Mouse (Mus musculus) hindbrain, embryonic 12.5 days (tissue): ENCODE results near the gene Gm10521. TPM values are rescaled to one million over a fixed set of nuclear protein-coding genes. Genes with fewer than 3 reads are reported as not detected.

Experiments used
- ATAC-seq: fragments of 200-750 bp; cut with Nextera tagmentation; 2 replicates; pipeline ENCODE4 v1.8.0; 2017; ENCODE audit warnings: moderate TSS enrichment; ENCODE audit not compliant: low FRiP score
- H3K27ac ChIP-seq: fragments of 300-500 bp; sonication (generic); 2 replicates; pipeline ENCODE4 v1.5.1; 2016; ENCODE audit warnings: mild to moderate bottlenecking
- H3K27me3 ChIP-seq: fragments of 300-500 bp; sonication (generic); 2 replicates; pipeline ENCODE4 v1.6.1; 2016; ENCODE audit warnings: mild to moderate bottlenecking
- H3K36me3 ChIP-seq: fragments of 300-500 bp; sonication (generic); 2 replicates; pipeline ENCODE4 v1.6.1; 2016; ENCODE audit warnings: mild to moderate bottlenecking
- H3K4me1 ChIP-seq: fragments of 300-500 bp; sonication (generic); 2 replicates; pipeline ENCODE4 v1.6.1; 2016
- H3K4me2 ChIP-seq: fragments of 300-500 bp; sonication (generic); replicated peaks from 2 replicates; pipeline ENCODE4 v1.6.1; 2016; ENCODE audit warnings: mild to moderate bottlenecking
- H3K4me3 ChIP-seq: fragments of 300-500 bp; sonication (generic); 2 replicates; pipeline ENCODE4 v1.5.1; 2016; ENCODE audit warnings: mild to moderate bottlenecking
- H3K9ac ChIP-seq: fragments of 300-500 bp; sonication (generic); 2 replicates; pipeline ENCODE4 v1.6.1; 2016; ENCODE audit warnings: mild to moderate bottlenecking, moderate library complexity
- H3K9me3 ChIP-seq: fragments of 300-500 bp; sonication (generic); replicated peaks from 2 replicates; pipeline ENCODE4 v1.6.1; 2016; ENCODE audit warnings: mild to moderate bottlenecking
- WGBS: fragments of 180-500 bp; shearing (Covaris S2); methylation state at CpG from one replicate; pipeline ENCODE4 v1.1.7; 2016; 5-methylcytosine and 5-hydroxymethylcytosine counted together
- polyA plus RNA-seq: library from polyadenylated mRNA; unstranded; fragments of >200 nt; fragmentation: Nextera tagmentation; extraction: Ambion mirVana; gene quantifications from 2 replicates; pipeline ENCODE4 v1.2.1, GENCODE M21; 2016

Gm10521 gene
- polyA plus RNA-seq, 1 experiment from 2014 or later: 0.08 TPM

DNA sequence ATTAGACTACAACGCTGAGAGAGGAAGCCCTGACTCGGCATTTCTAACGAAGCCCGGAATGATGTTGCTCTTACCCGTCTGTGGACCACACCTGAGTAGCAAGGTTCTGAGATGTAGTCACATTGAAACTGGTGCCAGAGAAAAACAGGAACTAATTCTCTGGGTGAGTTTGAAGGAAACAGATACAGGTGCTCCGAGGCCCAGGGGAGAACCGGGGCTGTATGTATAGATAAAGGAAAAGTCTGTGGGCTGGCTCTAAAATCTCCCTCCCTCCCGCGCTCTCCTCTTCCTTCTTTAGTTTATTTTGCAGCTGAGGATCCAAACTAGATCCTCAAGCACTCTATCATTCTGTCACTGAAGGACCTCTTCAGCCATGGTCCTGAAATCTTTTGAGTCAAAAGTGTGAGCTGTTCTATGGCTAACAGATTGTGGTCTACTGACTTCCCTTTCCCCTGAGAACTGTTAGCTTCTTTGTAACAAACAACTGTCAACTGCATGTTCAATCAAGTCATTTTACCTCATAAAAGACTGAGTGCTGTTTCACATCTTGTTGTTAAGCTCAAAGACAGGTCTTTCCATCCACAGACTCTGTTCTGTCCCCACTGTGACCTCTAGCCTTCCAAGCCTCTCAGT, 25.6 kb downstream of the Gm10521 start:
- Histone ChIP-seq H3K27me3 (no peaks in the 10 kb centered on the region), H3K9me3 (no peaks in the 10 kb centered on the region), H3K4me3 (no peak overlapping the region), H3K36me3 (no peaks in the 10 kb centered on the region), H3K4me1 (no peaks in the 10 kb centered on the region), H3K4me2 (no peak overlapping the region), H3K27ac (no peak overlapping the region), H3K9ac (no peak overlapping the region)
- no peak for ATAC-seq
- WGBS: 89% methylated on average over 9 of the region's 9 CpGs

DNA sequence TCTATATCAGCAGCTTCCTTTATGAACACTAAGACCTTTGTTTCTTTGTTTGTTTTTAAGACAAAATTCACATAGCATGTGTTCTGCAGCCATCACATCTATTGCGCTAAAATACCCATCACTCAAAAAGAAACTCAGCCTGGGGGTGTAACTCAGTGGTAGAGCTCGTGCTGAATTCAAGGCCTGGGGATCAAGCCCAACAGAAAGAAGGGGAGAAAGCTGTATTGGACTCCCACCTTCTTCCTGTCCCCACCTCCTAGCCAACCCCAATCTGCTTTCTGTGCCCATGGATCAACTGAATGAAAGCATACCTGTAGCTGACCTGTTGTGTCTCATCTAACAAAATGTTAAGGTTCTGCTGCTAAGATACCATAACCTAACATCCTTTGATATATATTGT, 26.2 kb downstream of the Gm10521 start:
- Histone ChIP-seq H3K27ac (no peak overlapping the region), H3K9me3 (no peaks in the 10 kb centered on the region), H3K4me3 (no peak overlapping the region), H3K27me3 (no peaks in the 10 kb centered on the region), H3K36me3 (no peaks in the 10 kb centered on the region), H3K4me1 (no peaks in the 10 kb centered on the region), H3K4me2 (no peak overlapping the region), H3K9ac (no peak overlapping the region)
- 70% methylated on average over 2 of the region's 2 CpGs for WGBS
- ATAC-seq: no peak

DNA sequence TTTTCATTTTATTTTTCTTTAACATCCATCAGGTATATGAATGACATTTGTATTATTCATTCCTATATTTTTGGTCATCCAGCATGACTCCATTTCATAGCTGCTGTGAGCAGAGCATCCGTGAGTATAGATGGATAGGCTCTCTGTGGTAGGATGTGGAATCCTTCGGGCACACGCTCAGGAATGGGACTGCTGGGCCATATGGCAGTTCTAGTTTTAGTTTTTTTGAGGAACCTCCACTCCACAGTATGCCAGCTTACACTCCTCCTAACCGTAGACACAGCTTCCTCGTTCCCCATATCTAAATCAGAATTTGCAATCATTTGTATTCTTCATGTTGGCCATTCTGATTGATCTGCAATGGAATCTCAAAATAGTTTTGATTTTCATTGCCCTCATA, 27.4 kb downstream of the Gm10521 start:
- no peaks in the 10 kb centered on the region for H3K36me3 ChIP-seq
- H3K4me3 ChIP-seq: no peak overlapping the region
- H3K4me2 ChIP-seq: no peak overlapping the region
- no peak overlapping the region for H3K9ac ChIP-seq
- ATAC-seq: no peak
- H3K27me3 ChIP-seq: no peaks in the 10 kb centered on the region
- H3K9me3 ChIP-seq: no peaks in the 10 kb centered on the region
- H3K4me1 ChIP-seq: no peaks in the 10 kb centered on the region
- 91% methylated on average over 5 of the region's 5 CpGs for WGBS
- no peak overlapping the region for H3K27ac ChIP-seq

DNA sequence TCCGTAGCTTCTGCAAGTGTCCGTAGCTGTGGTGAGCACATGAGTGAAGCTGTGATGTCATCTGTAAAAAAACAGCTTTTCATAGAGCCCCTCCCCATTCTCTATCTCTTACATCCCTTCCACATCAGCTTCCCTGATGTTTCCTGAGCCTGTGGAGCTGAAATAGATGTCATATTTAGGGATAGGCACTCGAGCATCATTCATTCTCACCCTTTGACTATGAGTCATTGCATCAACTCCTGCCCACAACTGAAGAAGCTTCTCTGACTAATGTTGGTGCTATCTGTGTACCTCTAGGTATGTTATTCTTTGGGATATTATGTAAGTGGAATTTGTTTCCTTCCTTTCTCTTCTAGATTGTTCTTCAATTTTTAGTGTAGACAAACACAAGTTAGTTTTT, 29.4 kb downstream of the Gm10521 start:
- Histone ChIP-seq H3K4me2 (no peak overlapping the region), H3K36me3 (no peaks in the 10 kb centered on the region), H3K27me3 (no peaks in the 10 kb centered on the region), H3K9ac (no peak overlapping the region), H3K27ac (no peak overlapping the region), H3K4me1 (no peaks in the 10 kb centered on the region), H3K4me3 (no peak overlapping the region), H3K9me3 (no peaks in the 10 kb centered on the region)
- no peak for ATAC-seq
- 89% methylated on average over 3 of the region's 3 CpGs for WGBS

DNA sequence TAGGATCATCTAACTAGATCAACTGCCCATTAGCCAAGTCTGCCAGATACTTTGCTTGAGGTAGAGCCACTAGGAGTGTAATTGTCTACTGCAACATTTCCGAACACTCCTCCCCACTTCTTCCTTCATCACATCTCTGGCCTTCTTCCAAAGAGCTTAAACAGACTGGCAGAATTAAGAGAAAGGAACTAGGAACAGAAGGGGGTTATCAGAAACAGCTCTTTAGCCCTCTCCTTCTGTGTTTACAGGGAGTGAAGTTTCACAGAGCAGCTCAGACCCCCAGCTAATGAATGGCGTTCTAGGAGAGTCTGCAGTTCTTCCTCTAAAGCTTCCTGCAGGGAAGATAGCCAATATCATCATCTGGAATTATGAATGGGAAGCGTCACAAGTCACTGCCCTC, 38.4 kb downstream of the Gm10521 start:
- Histone ChIP-seq H3K9me3 (no peaks in the 10 kb centered on the region), H3K9ac (no peak overlapping the region), H3K4me1 (no peaks in the 10 kb centered on the region), H3K4me2 (no peak overlapping the region), H3K27me3 (no peaks in the 10 kb centered on the region), H3K36me3 (no peaks in the 10 kb centered on the region), H3K4me3 (no peak overlapping the region), H3K27ac (no peak overlapping the region)
- WGBS: 85% methylated on average over 3 of the region's 3 CpGs
- no peak for ATAC-seq

DNA sequence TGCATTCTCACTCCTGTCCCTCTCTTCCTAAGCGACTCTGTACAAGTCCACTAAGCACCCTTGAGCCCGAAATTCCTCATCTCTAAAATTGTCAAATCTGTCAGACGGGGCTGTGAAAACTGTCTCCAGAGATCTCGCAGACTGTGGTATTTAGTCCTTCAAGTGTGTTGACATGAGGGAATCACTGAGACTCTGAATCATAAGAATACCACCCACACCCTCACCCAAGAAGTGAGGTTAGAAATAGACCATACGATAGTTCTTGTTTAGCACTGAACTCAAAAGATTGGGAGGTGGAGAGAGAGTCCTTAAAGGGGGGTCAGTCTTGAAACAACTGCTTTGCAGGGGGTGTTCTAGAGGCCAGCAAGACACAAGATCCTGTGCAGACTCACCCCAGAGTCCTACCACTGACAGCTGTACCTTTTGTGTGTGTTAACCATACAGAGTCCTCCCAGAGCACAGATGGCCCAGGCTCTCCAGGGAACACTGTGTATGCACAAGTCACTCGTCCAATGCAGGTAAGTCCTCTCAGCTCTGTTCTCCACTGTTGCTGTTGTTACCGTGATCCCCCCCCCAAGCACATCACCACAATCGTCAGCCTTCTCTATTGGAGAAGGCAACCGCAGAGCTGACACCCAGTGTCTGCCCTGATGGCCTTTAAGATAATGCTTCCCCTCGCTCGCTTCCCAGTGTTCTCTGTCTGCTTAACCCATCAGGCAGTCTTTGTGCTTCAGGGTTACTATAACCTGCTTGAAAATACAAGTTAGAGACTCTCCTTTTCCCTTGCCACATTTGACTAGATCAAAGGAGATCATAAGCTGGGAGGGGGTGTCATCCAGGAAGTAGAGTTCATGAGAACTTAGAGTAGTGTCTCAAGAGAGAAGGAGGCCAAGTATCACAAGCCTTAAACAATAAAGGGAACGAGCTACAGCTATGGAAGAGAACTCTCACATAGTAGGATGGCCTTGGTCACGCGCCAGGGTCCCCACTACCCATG, 43.8 kb downstream of the Gm10521 start:
- H3K4me3 ChIP-seq: no peak overlapping the region
- H3K4me2 ChIP-seq: no peak overlapping the region
- no peaks in the 10 kb centered on the region for H3K9me3 ChIP-seq
- H3K9ac ChIP-seq: no peak overlapping the region
- no peaks in the 10 kb centered on the region for H3K4me1 ChIP-seq
- WGBS: 79% methylated on average over 14 of the region's 14 CpGs
- H3K27ac ChIP-seq: no peak overlapping the region
- no peaks in the 10 kb centered on the region for H3K36me3 ChIP-seq
- no peaks in the 10 kb centered on the region for H3K27me3 ChIP-seq
- no peak for ATAC-seq

DNA sequence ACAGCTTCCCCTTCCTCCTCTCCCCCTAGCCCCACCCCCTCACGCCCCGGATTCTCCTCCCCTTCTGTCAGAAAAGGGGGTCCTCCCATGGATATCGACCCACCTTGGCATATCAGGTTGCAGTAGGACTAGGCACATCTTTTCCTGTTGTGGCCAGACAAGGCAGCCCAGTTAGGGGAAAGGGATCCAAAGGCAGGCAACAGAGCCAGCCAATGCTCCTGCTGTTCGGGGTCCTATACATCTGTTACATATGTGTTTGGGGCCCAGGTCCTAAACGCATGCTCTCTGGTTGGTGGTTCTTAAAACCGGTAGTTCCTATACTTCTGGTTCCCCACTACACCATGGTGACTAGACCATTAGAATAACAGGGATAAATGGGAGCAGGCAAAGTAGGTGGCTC, 45.2 kb downstream of the Gm10521 start:
- Histone ChIP-seq H3K9me3 (no peaks in the 10 kb centered on the region), H3K4me2 (no peak overlapping the region), H3K4me1 (no peaks in the 10 kb centered on the region), H3K9ac (no peak overlapping the region), H3K4me3 (no peak overlapping the region), H3K27ac (no peak overlapping the region), H3K36me3 (no peaks in the 10 kb centered on the region), H3K27me3 (no peaks in the 10 kb centered on the region)
- no peak for ATAC-seq
- WGBS: 81% methylated on average over 6 of the region's 6 CpGs

DNA sequence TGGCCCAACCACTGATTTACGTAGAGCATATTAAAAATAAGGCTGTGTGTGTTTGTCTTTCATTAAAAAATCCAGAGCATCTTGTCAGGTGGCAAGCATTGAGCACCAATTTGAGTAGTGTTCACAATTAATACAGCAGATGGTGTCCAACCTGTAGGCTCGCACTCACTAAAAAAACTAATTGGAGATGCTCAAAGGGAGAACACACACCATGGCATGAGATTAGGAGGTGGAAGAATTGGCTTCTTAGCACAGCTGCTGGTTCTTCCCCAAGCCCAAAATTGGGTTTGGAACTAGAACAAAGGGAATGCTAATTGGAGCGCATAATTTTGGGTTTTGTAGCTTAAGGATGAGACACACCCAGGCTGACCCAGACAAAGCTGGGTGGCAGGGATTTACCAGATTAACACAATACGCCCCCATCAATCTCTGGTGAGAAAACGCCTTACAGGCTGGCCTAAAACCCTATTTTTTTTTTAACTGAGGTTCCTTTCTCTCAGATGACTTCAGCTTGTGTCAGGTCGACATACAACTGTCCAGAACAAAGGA, 51.1 kb downstream of the Gm10521 start:
- H3K27me3 ChIP-seq: no peaks in the 10 kb centered on the region
- H3K4me3 ChIP-seq: no peak overlapping the region
- H3K27ac ChIP-seq: no peak overlapping the region
- 58% methylated on average over 6 of the region's 6 CpGs for WGBS
- H3K36me3 ChIP-seq: no peaks in the 10 kb centered on the region
- H3K9ac ChIP-seq: no peak overlapping the region
- H3K4me1 ChIP-seq: no peaks in the 10 kb centered on the region
- no peak for ATAC-seq
- H3K4me2 ChIP-seq: no peak overlapping the region
- H3K9me3 ChIP-seq: no peaks in the 10 kb centered on the region

Other genes with a start within 250 kb of the Gm10521 start
- gene Slamf7, start 242.6 kb upstream of the Gm10521 start, polyA plus RNA-seq: not detected in 2 replicates
- gene Cd48, start 213.7 kb upstream of the Gm10521 start, polyA plus RNA-seq: 0.48 and 0.52 TPM in 2 replicates
- 0.29 and 0.31 TPM in 2 replicates for gene Slamf1, start 128.5 kb upstream of the Gm10521 start, polyA plus RNA-seq
- gene Cd84, start 56.0 kb upstream of the Gm10521 start, polyA plus RNA-seq: 0.85 and 1.3 TPM in 2 replicates
- gene Slamf6, start 21.9 kb downstream of the Gm10521 start, polyA plus RNA-seq: 0.08 and 0.27 TPM in 2 replicates
- gene Vangl2, start 132.8 kb downstream of the Gm10521 start, polyA plus RNA-seq: 60.4 and 68.6 TPM in 2 replicates
- gene Nhlh1, start 161.9 kb downstream of the Gm10521 start, polyA plus RNA-seq: 14.5 and 15.3 TPM in 2 replicates
- gene Copa, start 186.9 kb downstream of the Gm10521 start, polyA plus RNA-seq: 233 and 256 TPM in 2 replicates
- 128 and 132 TPM in 2 replicates for gene Ncstn, start 187.1 kb downstream of the Gm10521 start, polyA plus RNA-seq
- 178 and 183 TPM in 2 replicates for gene Pex19, start 231.1 kb downstream of the Gm10521 start, polyA plus RNA-seq